Mouse (Mus musculus): ENCODE data around the gene Grem1. TPM values are rescaled to one million over a fixed set of nuclear protein-coding genes. Genes with fewer than 3 reads are reported as not detected.

Grem1 gene
- not detected for total RNA-seq (2021)

GRCm38 (mm10) chr2:113758311-113759161 is at the start of gene Grem1:
Grem1 (minus strand) TSS chr2:113758646.
- intact Hi-C loops (cut with DNase I) = no loop called here
- no peak for DNase-seq

DNA sequence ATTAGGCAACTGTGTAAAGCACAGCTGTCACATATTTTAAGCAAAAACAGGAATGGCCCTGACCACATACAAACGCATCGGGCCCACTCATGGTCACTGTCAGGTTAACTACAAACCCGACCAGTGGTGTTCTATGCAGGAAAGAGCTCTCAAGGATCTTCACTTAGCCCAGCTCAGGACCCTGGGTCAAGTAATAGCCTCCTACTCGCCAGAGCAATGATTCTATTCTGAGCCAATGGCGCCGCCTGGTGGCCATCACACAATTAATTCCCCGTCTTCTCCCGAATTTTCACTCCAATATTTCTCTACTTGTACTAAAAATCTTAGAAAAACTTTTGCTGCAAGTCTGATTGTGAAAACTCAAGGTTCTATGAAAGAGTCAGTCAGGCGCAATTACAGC is 49.2 kb upstream of the Grem1 start:
- DNase-seq = peak; percentile 54 to 75
- intact Hi-C loops (cut with DNase I) = loop anchor here (5.0 kb wide), 4 partner anchors 270 to 500 kb away; no protein-coding TSS in a partner anchor

DNA sequence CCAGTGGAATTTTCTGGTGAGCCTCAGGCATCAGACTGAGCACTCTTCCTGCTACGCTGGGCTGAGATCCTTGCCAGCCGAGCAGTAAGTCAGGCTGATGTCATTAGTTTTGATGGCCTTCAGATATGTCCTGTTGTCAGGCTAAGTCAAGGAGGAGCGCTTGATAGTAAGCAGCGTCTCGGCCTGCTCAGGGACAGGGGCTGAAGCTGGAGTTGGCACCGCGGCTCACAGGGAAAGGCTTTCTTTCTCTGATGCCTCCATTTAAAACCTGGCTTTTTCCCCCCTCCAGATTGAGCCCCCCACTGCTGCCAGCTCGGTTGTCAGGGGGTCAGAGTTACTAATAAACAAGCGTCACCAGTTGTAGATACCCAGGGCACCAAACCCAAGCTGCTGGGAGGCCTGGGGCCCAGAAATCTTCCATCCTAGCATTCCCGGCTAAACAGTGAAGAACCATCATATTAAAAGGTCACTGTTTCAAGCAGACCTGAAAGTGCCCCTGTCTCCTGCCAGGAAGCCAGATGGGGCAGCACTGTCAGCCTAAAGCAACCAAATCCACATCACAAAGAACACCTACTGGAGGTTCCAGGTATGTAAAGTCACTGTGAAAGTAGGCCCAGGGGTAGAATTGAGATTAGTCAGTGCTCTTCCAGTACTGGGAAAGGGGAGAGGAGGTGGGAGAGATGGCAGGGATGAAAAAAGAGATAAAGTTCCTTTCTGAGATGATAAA is 48.6 kb upstream of the Grem1 start:
- DNase-seq = no peak
- intact Hi-C loops (cut with DNase I) = loop anchor here (5.0 kb wide), 4 partner anchors 270 to 500 kb away; no protein-coding TSS in a partner anchor

- no peak for DNase-seq
- intact Hi-C loops (cut with DNase I) = loop anchor here (5.0 kb wide), 4 partner anchors 268 to 498 kb away; no protein-coding TSS in a partner anchor
Observed at GRCm38 (mm10) chr2:113805765-113806164, 47.3 kb upstream of the Grem1 start.

DNA sequence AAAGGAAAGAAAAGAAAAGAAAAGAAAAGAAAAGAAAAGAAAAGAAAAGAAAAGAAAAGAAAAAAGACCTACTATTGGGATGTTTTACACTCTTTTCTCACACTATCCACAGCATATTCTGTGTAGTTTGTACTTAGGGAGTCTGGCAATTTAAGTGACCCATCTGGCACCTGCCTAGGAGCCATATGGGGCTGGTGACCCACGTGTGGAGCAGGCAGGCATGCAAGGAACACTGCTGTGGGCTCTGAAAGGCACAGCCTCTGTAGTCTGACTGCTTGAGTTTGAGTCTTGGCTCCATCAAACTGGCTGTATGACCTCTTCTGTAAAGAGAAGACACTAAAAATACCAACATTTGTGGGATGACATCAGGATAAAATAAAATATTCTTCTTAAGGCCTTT is 45.3 kb upstream of the Grem1 start:
- no peak for DNase-seq
- intact Hi-C loops (cut with DNase I) = no loop called here

DNA sequence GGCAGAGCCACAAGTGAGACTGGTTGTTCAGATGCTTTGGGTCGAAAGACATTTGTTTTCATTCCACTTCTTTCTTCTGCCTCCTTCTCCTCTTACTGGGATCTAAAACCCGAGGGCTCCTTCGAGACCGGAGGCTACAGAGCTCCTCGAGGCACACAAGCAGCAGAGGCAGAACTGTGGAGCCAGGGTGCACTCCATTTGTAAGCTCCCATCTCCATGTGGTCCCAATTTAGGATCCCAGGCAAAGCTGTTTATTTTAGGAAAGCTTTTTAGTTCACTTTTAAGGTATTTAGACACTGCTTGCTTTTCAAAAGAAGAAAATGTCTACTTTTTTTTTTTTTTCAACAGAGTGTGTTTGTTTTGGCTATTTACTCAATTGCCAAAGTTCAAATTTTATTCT is 42.4 kb upstream of the Grem1 start:
- intact Hi-C loops (cut with DNase I) = no loop called here
- DNase-seq = no peak

GRCm38 (mm10) chr2:113798605-113799004 is 40.2 kb upstream of the Grem1 start:
- intact Hi-C loops (cut with DNase I) = no loop called here
- DNase-seq = no peak

DNA sequence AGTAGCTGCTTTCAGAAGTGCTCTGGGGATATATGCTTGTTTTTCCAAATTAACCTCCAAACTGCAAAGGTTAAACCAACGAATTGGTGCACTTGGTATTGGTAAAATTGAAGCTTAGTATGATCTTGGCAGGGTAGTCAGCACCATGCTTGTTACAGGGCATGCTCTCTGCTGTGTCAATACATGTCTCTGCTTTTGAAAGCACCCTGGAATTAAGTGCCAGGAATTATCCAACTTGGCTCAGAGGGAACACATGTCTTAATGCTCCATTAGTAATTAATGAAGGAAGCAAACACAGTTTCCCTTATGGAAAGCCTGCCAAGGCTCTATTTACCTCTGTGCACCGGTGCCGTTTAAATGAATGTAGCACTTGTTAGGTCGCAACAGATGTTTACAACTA is 36.7 kb upstream of the Grem1 start:
- intact Hi-C loops (cut with DNase I) = no loop called here
- no peak for DNase-seq

- no peak for DNase-seq
- intact Hi-C loops (cut with DNase I) = no loop called here
Observed at GRCm38 (mm10) chr2:113793521-113793920, 35.1 kb upstream of the Grem1 start.

- no peak for DNase-seq
- intact Hi-C loops (cut with DNase I) = no loop called here
Observed at GRCm38 (mm10) chr2:113788821-113789387, 30.5 kb upstream of the Grem1 start.

- DNase-seq = no peak
- intact Hi-C loops (cut with DNase I) = no loop called here
Observed at GRCm38 (mm10) chr2:113787882-113788281, 29.4 kb upstream of the Grem1 start.

DNA sequence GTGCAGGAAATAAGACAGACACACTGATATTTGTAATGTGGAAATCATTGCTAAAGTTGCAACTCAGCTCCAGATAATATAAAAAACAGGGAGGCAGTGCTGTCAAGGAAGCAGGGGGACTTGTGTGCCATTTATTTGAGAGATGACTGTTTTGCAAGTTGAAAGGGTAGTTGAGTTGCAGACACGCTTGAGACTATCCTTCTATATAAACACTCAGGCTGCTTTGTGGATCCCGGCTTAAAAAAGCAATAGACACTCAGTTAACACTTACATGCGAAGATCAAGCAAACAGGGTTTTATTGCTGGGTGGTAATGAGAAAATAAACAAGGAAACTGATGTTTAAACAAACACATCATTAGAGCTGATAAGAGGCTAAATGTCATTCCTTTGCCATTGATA is 26.4 kb upstream of the Grem1 start:
- DNase-seq = no peak
- intact Hi-C loops (cut with DNase I) = no loop called here

DNA sequence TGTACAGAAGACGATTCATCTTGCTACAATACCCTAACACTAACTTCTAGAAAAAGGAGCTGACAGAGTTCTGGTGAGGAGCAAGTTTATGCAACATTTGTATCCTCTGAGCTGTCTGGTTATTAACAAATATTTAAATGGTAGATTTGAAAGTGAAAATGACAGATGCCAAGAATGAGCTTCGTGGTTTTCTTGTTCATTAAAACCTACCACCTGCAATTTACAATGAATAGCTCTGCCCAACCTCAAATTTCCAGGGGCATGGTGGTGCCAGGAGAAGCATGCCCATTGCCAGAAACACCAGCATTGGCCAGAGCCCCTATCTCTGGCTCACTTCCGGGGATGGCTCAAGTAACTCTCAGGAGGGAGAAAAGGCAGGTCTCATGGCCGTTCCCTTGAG is 23.1 kb upstream of the Grem1 start:
- intact Hi-C loops (cut with DNase I) = no loop called here
- DNase-seq = no peak

DNA sequence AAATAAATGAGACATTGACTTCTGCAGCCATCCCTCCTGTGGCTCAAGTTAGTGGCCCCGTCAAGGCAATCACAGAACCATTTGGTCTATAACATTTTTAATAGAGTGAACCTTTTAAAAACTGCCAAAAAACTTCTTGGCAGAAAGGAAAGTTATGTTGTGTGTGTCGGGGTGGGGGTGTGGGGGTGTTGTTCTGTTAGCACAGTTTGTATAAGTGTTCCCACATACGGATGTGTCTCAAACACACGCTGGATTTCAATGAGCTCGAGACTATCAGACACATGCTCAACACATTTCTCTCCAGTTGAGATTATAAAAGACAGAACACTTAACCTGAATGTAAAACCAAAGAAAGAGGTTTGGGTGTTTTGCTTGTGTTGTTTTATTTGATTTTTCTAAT is 22.7 kb upstream of the Grem1 start:
- no peak for DNase-seq
- intact Hi-C loops (cut with DNase I) = no loop called here

- intact Hi-C loops (cut with DNase I) = no loop called here
- no peak for DNase-seq
Observed at GRCm38 (mm10) chr2:113779336-113779735, 20.9 kb upstream of the Grem1 start.

DNA sequence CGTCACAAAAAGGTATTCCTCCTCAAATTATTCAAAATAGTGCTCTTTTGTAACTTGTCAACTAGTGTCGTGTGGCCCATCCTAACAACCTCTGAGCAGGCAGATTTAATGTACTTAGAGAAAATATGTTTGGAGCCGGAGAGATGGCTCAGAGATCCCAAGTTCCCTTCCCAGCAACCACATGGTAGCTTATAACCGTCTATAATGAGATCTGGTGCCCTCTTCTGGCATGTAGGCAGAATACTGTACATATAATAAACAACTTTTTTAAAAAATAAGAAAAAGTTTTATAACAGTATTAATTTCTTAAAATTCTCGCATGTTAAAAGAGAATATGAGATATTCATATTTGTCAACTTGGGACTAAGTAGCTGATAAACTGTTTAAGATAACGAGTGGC is 19.6 kb upstream of the Grem1 start:
- intact Hi-C loops (cut with DNase I) = no loop called here
- DNase-seq = no peak

DNA sequence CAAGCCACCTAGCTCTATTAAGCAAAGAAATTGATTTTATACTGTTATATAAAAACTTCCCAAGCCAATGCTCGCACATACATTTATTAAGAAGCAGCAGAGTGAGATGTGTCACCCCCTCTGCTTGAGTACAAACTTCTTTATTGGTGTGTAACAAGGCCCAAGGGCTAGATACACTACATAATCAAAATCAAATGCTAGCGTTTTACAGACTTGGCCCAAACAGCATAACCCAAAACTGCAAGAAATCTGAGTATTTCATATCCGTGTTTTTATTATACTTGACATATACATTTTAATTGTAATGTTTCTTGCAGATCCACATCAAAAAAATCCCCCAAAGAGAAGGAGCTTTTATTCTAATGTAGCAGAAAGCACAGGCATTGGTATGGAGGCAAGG is 17.9 kb upstream of the Grem1 start:
- no peak for DNase-seq
- intact Hi-C loops (cut with DNase I) = no loop called here

DNA sequence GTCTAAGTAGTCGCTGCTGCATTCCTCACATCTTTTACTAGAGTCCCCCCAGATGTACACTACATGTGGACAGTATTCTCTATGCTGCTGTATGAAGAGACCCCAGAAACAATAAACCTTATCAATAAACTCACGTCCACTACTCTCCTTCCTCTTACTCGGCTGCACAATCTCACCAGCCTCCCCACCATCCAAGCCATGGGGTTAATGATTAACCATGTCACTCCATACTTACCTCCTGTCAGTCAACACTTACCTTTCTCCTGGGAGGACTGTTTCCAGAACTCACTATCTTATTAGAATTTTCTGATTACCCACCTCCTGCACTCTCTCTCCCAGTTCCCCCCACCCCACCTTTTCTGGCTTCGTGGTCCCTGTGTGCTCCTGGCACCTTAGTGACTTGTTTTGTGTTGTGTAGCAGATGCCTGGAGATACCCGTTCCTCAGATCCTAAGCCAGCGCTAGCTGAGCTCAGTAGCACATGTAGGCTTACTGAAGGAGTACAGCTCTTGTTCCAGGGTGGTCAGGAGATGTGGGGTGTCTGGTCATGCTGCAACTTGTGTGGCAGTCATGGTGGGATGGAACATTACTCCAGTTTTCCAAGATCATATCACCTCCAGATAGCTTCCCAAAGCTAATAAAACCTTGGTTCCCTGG is 15.8 kb upstream of the Grem1 start:
- no peak for DNase-seq
- intact Hi-C loops (cut with DNase I) = no loop called here

- intact Hi-C loops (cut with DNase I) = no loop called here
- no peak for DNase-seq
Observed at GRCm38 (mm10) chr2:113768541-113769303, 10.3 kb upstream of the Grem1 start.

DNA sequence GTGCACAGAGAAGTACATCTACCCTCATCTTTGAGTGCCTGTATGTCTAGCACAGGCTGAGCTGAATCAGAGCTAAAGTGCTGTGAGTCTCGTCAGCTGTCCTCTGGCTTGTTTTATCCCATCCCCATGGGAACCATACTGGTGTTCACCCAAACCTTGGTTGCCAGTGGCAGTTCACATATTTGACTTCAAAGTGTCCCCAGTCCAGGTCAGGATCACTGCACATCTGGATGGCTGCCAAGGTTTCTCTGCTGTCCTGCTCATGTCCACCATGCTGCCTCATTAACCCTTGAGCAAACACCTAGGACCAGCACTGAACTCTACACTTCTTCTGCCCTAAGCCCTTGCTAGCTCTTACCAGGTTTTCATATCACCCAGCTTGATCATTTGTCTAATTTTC is 7.4 kb upstream of the Grem1 start:
- intact Hi-C loops (cut with DNase I) = no loop called here

More for the DNA sequence above, 7.4 kb upstream of the Grem1 start:
- no peak for DNase-seq
